Mouse (Mus musculus) cerebellum, postnatal 36 days (tissue): Measurements from ENCODE around the gene Gm49673.
"Not testable (repeated sequence)": the region's sequence is repeated elsewhere in the genome, so short reads cannot be mapped to it uniquely, and the experiment has no call there.

Experiments used
- DNase-seq, 2 experiments: peaks; one replicate each; pipeline ENCODE4 v3.0.0; 2021 to 2022; ENCODE audit warnings: mixed read lengths in 2 of 2

Gene Gm49673

GRCm38 (mm10) chr17:8036976-8037375 is 110.6 kb downstream of the Gm49673 start:
- DNase-seq, result not testable (repeated sequence)
